Mouse (Mus musculus) gastrocnemius, postnatal 14 days (tissue): ENCODE measurements at regions not wholly inside any gene's neighbourhood (a gene's known extent, or its start where the extent isn't known, plus 50 kb on each side); places are given as distances from the start of the nearest gene placed in this dataset.

Experiments
- DNase-seq: peaks from one replicate; pipeline ENCODE4 v3.0.0; 2021; ENCODE audit warnings: mixed read lengths
- intact Hi-C: fragments of 180-260 bp; cut with DNase I; formaldehyde crosslinking; loops from one replicate; pipeline ENCODE4 v1.15.1; 2025; ENCODE audit warnings: low total_unique reads

GRCm38 (mm10) chr1:60665329-60665728 is 51.3 kb upstream of the Cd28 start:
- DNase-seq, result no peak
- intact Hi-C loops, result no loop called here

DNA sequence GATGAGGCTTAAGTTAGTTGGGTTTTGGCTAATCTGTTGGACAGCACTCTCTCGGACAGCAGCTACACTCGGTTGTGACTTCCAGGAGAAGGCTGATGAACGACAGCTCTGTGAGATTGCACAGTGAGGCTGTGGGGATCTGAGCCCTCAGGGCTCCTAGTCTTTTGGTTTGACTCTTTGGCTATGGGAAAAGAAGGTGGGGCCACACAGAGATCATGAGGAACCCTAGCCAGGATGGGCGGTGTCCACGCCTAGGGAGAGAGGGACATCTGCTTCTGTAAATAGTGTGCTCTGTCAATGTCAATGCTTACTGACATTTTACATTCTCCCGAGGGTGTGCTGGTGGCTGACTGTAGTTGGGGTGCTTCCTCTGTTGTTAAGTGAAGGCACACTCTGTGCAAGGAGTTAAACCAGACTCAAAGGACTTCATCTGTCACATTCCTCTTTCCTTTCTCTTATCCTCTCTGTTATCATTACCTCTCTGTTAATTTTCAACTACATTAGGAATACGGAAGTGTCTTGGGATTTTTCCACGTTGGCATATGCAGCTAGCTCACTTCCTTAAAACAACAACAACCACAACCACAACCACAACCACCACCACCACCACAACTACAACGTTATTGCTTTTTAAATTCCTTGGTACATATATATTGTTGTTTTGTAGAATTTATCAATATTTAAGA is 54.2 kb upstream of the Cd28 start:
- DNase-seq, result peak; percentile 48
- intact Hi-C loops, result no loop called here

DNA sequence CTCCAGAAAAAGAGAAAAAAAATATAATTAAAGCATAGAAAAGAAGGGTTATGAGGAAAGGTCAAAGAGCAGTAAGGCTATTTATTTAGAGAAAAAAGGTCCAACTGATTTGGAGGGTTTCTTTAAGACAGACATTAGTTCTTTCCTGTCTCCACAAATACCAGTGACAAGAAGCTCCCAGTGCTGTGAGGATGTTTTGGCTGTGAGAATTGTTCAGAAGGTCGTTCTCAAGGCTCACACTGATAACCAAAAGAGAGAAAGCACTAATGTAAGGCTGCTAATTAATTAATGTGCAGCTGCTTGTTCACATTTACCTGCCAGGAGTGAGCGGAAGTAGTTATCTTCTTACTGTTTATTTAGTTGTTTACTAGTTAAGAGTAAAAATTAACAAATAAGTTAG is 54.7 kb upstream of the Cd28 start:
- no peak for DNase-seq
- intact Hi-C loops, result no loop called here

- no peak for DNase-seq
- intact Hi-C loops, result no loop called here
These were observed 57.0 kb upstream of the Cd28 start for GRCm38 (mm10) chr1:60659604-60660003.

DNA sequence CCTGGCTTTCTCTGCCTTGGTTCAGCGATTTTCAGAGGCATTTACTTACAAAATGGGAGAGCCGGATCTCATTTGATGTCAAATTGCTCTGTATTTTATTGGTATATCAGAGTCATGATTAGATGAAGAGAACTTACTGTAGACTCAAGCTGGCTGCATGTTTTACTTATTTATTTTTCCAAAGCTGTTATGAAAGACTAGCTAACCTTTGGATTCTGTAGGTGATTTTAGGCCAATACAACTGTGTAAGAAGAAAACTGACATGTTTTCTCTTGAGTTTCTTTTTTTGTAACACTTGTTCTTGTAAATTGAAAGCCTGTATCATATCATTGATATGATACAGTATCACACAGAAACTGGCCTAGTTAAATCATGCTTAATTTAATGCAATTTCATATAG is 57.6 kb upstream of the Cd28 start:
- intact Hi-C loops, result no loop called here
- DNase-seq, result no peak

DNA sequence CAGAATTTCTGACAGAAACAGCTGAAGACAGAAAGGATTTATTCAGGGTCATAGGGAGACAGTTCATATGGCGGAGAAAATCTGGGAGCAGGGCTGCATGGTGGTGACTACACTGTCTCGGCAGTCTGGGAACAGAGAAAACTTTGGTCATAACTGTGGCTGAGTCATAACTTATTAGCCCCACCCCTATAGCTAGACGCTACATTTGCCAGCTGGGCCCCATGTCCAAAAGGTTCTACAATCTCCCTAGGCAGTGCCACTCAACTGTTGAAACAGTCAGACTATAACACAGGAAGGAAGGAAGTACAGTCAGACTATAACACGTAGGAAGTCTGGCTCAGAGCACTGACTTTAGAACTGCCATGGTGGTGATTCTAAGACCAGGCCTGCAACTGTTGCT is 58.2 kb upstream of the Cd28 start:
- DNase-seq, result no peak
- intact Hi-C loops, result no loop called here

GRCm38 (mm10) chr1:60657511-60657910 is 59.1 kb upstream of the Cd28 start:
- intact Hi-C loops, result no loop called here
- no peak for DNase-seq

DNA sequence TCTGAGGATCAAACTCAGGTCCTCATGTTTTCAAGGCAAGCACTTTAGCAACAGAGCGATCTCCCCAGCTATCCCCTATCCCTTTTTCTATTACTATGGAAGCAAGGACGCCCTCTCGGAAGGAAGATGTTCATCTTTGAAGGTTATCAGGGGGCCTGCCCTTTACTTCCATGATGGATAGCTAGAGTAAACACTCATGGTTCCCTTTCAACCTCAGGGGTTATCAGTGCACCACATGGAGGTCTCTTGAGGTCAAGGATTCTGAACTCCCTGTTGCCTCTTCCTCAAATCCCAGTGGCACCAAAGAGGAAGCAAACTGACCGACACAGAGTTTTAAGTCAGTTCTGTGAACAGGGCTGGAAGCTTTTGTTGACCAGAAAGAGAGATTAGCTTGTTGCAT is 59.6 kb upstream of the Cd28 start:
- intact Hi-C loops, result no loop called here
- no peak for DNase-seq

DNA sequence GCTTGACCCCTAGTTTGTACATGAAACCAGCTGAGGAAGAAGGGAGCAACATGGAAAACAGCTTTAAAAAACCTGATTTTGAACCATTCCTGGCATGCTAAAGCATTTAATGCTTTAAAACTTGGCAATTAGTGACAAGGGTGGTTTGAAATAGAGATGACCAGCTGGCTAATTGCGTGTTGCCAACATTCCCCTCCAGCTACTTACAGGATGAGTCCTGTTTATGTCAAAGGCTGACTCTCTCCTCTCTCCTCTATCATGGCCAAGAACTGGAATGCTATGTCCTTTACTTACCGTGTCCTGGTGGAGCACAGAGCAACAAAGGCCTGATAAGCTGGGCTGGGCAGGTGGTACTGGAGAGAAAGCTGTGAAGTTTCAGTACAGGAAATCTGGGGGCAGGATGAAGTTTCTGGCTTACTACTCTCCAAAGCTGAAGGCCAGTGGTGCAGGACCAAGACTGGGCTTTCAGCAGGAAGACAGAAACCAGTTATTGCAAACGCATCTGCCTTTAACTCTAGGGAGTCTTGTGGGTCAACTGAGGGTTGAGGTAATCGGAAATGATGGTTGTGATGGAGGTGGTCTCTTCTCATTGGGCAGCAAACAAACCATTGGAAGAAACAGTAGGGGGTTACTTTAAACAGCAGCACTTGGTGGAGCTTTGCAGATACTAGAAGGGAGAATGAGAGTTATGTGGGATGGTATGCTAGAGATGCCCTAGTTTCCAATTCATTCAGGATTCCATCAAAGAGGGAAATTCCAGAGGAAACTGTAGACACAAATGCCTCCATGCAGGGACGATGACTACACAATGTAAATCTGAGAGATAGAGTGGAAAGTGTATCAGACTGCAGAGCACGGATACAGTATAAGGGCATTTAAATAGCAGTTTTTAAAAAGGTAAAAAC is 60.7 kb upstream of the Cd28 start:
- DNase-seq, result no peak
- intact Hi-C loops, result no loop called here

- intact Hi-C loops, result no loop called here
- DNase-seq, result no peak
These were observed 61.4 kb upstream of the Cd28 start for GRCm38 (mm10) chr1:60655206-60655605.

DNA sequence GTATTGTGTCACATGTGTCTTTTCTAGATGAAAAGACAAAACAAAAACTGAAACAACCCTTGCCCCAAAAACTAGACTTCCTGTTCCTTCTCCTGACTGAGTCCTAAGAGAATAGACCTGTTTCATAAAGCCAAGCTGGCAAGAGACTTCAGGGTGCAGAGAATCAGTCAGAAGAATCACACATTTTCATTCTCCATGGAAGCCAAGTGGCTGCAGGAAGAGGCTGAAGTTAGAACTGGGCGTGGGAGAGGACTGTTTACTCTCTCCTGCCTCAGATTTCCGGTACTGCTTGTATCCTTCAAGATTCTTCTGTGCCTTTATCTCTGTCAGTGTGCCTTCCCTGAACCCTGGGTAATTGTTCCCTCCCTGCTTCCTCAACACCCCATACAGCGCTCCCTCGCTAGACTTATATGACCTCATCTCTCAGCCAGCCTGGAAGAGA is 64.0 kb upstream of the Cd28 start:
- no peak for DNase-seq
- intact Hi-C loops, result no loop called here

- no peak for DNase-seq
- intact Hi-C loops, result no loop called here
These were observed 66.4 kb upstream of the Cd28 start for GRCm38 (mm10) chr1:60650158-60650557.

DNA sequence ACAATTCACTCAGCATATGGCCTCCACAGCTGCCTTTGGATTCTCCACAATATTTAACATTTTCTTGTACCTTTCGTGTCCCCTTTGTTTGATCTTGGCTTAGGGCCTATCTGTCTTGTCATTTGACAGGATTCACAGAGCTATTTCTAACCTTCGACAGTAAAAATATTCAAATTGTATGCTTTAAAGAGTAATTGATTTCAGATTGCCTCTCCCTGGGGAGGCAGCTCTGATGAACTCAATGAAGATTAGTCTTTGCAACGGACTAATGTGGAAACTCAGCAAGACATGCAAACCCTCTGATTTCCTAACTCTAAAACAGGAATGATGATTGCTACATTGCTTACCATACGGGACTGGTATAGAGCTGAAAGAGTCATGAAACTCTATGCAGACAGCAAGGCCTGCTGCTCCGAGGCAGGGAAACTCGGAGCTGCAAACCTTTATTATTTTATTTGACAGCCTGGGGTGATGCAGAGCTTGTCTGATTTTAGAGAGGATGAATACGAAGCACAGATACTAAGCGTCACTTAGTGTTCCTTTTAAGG is 67.2 kb upstream of the Cd28 start:
- intact Hi-C loops, result no loop called here
- no peak for DNase-seq

GRCm38 (mm10) chr1:60646828-60647227 is 69.8 kb upstream of the Cd28 start:
- intact Hi-C loops, result no loop called here
- DNase-seq, result no peak

DNA sequence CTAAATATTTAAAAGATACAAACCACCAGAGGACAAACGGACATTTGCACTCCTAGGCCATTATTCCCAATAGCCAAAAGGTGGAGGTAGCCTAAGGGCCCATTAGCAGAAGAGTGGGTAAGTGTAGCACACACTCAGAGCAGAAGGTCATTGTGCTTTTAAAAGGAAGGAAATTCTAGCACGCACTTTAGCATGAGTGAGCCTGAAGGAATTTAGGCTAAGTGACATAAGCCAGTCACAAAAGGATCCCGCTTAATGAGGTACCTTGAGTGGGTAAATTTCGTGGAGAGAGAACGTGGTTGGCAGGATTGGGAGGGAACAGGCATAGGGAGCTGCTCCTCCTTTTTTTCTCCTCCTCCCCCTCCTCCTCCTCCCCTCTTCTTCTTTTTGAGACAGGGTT is 70.4 kb upstream of the Cd28 start:
- no peak for DNase-seq
- intact Hi-C loops, result no loop called here

- DNase-seq, result no peak
- intact Hi-C loops, result no loop called here
These were observed 71.4 kb upstream of the Cd28 start for GRCm38 (mm10) chr1:60645176-60645575.

- DNase-seq, result no peak
- intact Hi-C loops, result no loop called here
These were observed 73.8 kb upstream of the Cd28 start for GRCm38 (mm10) chr1:60642761-60643160.

GRCm38 (mm10) chr1:60642175-60642574 is 74.4 kb upstream of the Cd28 start:
- no peak for DNase-seq
- intact Hi-C loops, result no loop called here

DNA sequence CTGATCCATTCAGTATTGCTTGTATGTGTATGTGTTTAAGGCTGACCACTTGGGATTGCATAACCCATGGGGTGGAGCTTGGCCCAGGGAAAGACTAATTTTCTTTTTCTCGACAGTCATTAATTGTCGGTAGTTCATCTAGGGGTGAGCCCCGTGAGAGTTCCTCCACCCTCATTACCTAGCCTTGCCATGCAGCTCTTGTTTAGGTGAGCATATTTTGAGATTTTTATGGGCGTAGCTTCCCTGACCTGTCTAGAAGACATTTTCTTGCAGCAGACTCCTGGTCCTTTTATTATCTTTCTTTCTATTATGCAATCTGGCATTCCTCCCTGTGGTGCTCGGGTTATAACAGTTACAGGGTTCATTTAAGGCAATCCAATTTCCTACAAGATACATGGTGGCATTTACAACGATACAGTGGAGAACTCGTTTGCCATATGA is 74.4 kb upstream of the Raph1 start:
- DNase-seq, result no peak
- intact Hi-C loops, result no loop called here

- no peak for DNase-seq
- intact Hi-C loops, result no loop called here
These were observed 72.6 kb upstream of the Raph1 start for GRCm38 (mm10) chr1:60639536-60639935.

GRCm38 (mm10) chr1:60639059-60639458 is 72.2 kb upstream of the Raph1 start:
- no peak for DNase-seq
- intact Hi-C loops, result no loop called here
